ENCODE assay signal across 8 mouse cellular contexts in genomic region chr15:86053890-86054536, GRCm38 (mm10). TPM values are rescaled to one million over a fixed set of nuclear protein-coding genes. Genes with fewer than 3 reads are reported as not detected.
DNase-seq lines count a peak whose midpoint lies in the region; ATAC-seq and TF ChIP-seq lines count a peak whose summit lies in the region.

No protein-coding gene starts in this region.

- peak; percentile 6; the same call in 1 of the 2 replicates for ATAC-seq in neural tube, embryonic 13.5 days (ENCODE audit: low read depth)

- H3K4me2 ChIP-seq in neural tube, embryonic 13.5 days, result no peak overlapping the region

- no peaks in the 10 kb centered on the region for H3K36me3 ChIP-seq in liver, adult 2 months (ENCODE audit: control insufficient read depth, insufficient read depth, low read length)
- no peaks in the 10 kb centered on the region for H3K36me3 ChIP-seq in neural tube, embryonic 13.5 days

- no peaks in the 10 kb centered on the region for H3K27me3 ChIP-seq in liver, adult 2 months (ENCODE audit: control insufficient read depth, insufficient read depth, low read length)
- H3K27me3 ChIP-seq in neural tube, embryonic 13.5 days, result no peaks in the 10 kb centered on the region

- peak; percentile 86 for TF ChIP-seq CTCF in liver, adult 2 months (IDR thresholded peaks at IDR 0.05; ENCODE audit: low read depth, low read length)

- H3K4me1 ChIP-seq in liver, adult 2 months (ENCODE audit: control insufficient read depth, insufficient read depth, low read length), result peaks cover 2% of the 10 kb centered on the region
- H3K4me1 ChIP-seq in neural tube, embryonic 13.5 days (replicated peaks), result peaks cover 14% of the 10 kb centered on the region

- peaks cover 3% of the 10 kb centered on the region; the same call in 1 of the 2 replicates for H3K79me2 ChIP-seq in liver, adult 2 months (ENCODE audit: control insufficient read depth, insufficient read depth, low read length)

- no peaks in the 10 kb centered on the region for H3K9me3 ChIP-seq in neural tube, embryonic 13.5 days

- no peak overlapping the region for H3K9ac ChIP-seq in liver, adult 2 months (ENCODE audit: low read depth, low read length)
- no peak overlapping the region for H3K9ac ChIP-seq in neural tube, embryonic 13.5 days

- DNase-seq in 416B (ENCODE audit: low read depth), result peak; percentile 86
- peak; percentile 78 for DNase-seq in T-cell, adult 2 months (ENCODE audit: low spot score)
- peak; percentile 84 to 90 for DNase-seq in cerebellum, postnatal 4 days (ENCODE audit: low spot score in 2 of 2)
- DNase-seq in gastrocnemius, adult 8-10 months (ENCODE audit: low spot score in 2 of 2), result peak; percentile 69 to 71
- DNase-seq in kidney, adult 9 months, result peak; percentile 86
- DNase-seq in liver, adult 2 months (ENCODE audit: extremely low read depth, low read depth, low spot score), result peak; percentile 47
- peak; percentile 57 for DNase-seq in telencephalon, adult 2 months (ENCODE audit: low read depth, low spot score)

- no peak overlapping the region for H3K27ac ChIP-seq in liver, adult 2 months (replicated peaks; ENCODE audit: insufficient read depth, low read depth, low read length)
- H3K27ac ChIP-seq in neural tube, embryonic 13.5 days (replicated peaks), result no peak overlapping the region

- TF ChIP-seq POLR2A in liver, adult 2 months (IDR thresholded peaks at IDR 0.05; ENCODE audit: extremely low read depth, insufficient read depth, low read length), result no peak

- H3K4me3 ChIP-seq in liver, adult 2 months (ENCODE audit: insufficient read depth, low read depth, low read length), result no peak overlapping the region
- H3K4me3 ChIP-seq in neural tube, embryonic 13.5 days, result no peak overlapping the region

- 44% methylated on average over 2 of the region's 2 CpGs for WGBS in liver, adult 2 months
- WGBS in neural tube, embryonic 13.5 days, result 38% methylated on average over 2 of the region's 2 CpGs

RNA-seq across cellular contexts. Expression of gene Gramd4, which starts 3.5 kb away (rescaled TPM):
- 1 to 10 TPM; 5.8 to 9.2 (median 8.1) TPM for total RNA-seq in gastrocnemius, adult 8-10 months (2022)
- 2.4 and 3.8 TPM in 2 replicates for total RNA-seq in liver, adult 2 months (2014; rRNA removed)
- 5.6 and 6.0 TPM in 2 replicates for polyA plus RNA-seq in liver, adult 2 months (2012; rRNA removed)
- 32.5 TPM in 2 replicates for polyA plus RNA-seq in neural tube, embryonic 13.5 days (2015; fragmentation: Nextera tagmentation; extraction: Ambion mirVana)

RNA-seq across cellular contexts. Expression of gene Celsr1, which starts 20.4 kb away (rescaled TPM):
- total RNA-seq in gastrocnemius, adult 8-10 months (2022), result under 1 TPM; 0.02 to 0.36 (median 0.10) TPM
- 2.4 and 3.7 TPM in 2 replicates for total RNA-seq in liver, adult 2 months (2014; rRNA removed)
- polyA plus RNA-seq in liver, adult 2 months (2012; rRNA removed), result 11.5 and 12.4 TPM in 2 replicates
- polyA plus RNA-seq in neural tube, embryonic 13.5 days (2015; fragmentation: Nextera tagmentation; extraction: Ambion mirVana), result 1.8 TPM in 2 replicates
